Mouse (Mus musculus) heart, postnatal 0 days (tissue): Measurements from ENCODE around the gene 3100002H09Rik. TPM values are rescaled to one million over a fixed set of nuclear protein-coding genes. Genes with fewer than 3 reads are reported as not detected.

Source experiments
- ATAC-seq: fragments of 200-750 bp; cut with Nextera tagmentation; 2 replicates; pipeline ENCODE4 v1.8.0; 2017; ENCODE audit warnings: low read depth, moderate number of reproducible peaks, moderate library complexity; ENCODE audit not compliant: insufficient read depth
- DNase-seq: peaks from one replicate; pipeline ENCODE4 v3.0.0-alpha.2; 2016; ENCODE audit warnings: low spot score
- H3K27ac ChIP-seq: fragments of 300-500 bp; sonication (generic); 2 replicates; pipeline ENCODE4 v1.5.1; 2014; ENCODE audit warnings: low read depth, mild to moderate bottlenecking
- H3K27me3 ChIP-seq: fragments of 300-500 bp; sonication (generic); 2 replicates; pipeline ENCODE4 v1.6.1; 2014; ENCODE audit warnings: low read length, mixed read lengths; ENCODE audit not compliant: control insufficient read depth, insufficient read depth
- H3K36me3 ChIP-seq: fragments of 300-500 bp; sonication (generic); replicated peaks from 2 replicates; pipeline ENCODE4 v1.6.1; 2014; ENCODE audit warnings: low read length, mixed read lengths; ENCODE audit not compliant: control insufficient read depth, insufficient read depth
- H3K4me1 ChIP-seq: fragments of 300-500 bp; sonication (generic); 2 replicates; pipeline ENCODE4 v1.6.1; 2014; ENCODE audit warnings: antibody characterized with exemption; ENCODE audit not compliant: control insufficient read depth, insufficient read depth
- H3K4me2 ChIP-seq: fragments of 300-500 bp; sonication (generic); 2 replicates; pipeline ENCODE4 v1.6.1; 2014; ENCODE audit warnings: low read depth, mild to moderate bottlenecking, low read length, moderate library complexity
- H3K4me3 ChIP-seq: fragments of 300-500 bp; sonication (generic); 2 replicates; pipeline ENCODE4 v1.5.1; 2014; ENCODE audit warnings: low read depth, low read length
- H3K9ac ChIP-seq: fragments of 300-500 bp; sonication (generic); replicated peaks from 2 replicates; pipeline ENCODE4 v1.6.1; 2014; ENCODE audit warnings: low read depth, low read length, mixed read lengths
- H3K9me3 ChIP-seq: fragments of 300-500 bp; sonication (generic); replicated peaks from 2 replicates; pipeline ENCODE4 v1.6.1; 2016; ENCODE audit warnings: low read length; ENCODE audit not compliant: control insufficient read depth
- CTCF ChIP-seq: IDR thresholded peaks from 2 replicates; pipeline ENCODE4 v1.5.1; 2016; ENCODE audit warnings: antibody characterized with exemption, control low read depth, low read depth
- EP300 ChIP-seq: IDR thresholded peaks from 2 replicates; pipeline ENCODE4 v1.6.1; 2016; ENCODE audit warnings: antibody characterized with exemption, low read depth
- WGBS: fragments of 180-500 bp; shearing (Covaris S2); extraction: QIAGEN DNeasy Blood & Tissue Kit; methylation state at CpG from one replicate; pipeline ENCODE4 v1.1.7; 2014; 5-methylcytosine and 5-hydroxymethylcytosine counted together
- polyA plus RNA-seq: library from polyadenylated mRNA; unstranded; fragments of >200 nt; fragmentation: Nextera tagmentation; extraction: Ambion mirVana; gene quantifications from 2 replicates; pipeline ENCODE4 v1.2.1, GENCODE M21; 2015
- total RNA-seq: library from RNA; depleted of rRNA; stranded (reverse); fragments of >200 nt; gene quantifications from 2 replicates; pipeline ENCODE4 v1.2.3, GENCODE M21; 2014; ENCODE audit warnings: low replicate concordance

Gene 3100002H09Rik
- total and polyA plus RNA-seq, 2 experiments from 2014 or later: not detected

DNA sequence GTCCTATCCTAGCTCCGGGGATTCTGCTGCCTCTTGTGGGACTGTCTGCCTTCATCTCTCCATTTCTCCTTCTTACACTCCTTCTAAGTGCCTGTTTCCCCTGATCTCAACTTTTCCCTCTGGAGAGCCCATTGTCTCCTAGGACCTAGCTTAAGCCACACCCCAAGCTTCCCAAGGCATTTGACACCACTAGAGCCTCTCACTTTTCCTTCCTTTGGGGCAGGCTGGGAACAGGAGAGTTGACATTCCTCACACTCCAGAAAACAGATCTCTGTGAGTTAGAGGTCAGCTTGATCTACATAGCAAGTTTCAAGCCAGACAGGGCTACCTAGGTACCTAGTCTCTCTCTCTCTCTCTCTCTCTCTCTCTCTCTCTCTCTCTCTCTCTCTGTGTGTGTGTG lies 3.6 kb upstream of the 3100002H09Rik start:
- Histone ChIP-seq H3K4me2 (no peak overlapping the region), H3K9ac (no peak overlapping the region), H3K36me3 (no peaks in the 10 kb centered on the region), H3K27ac (no peak overlapping the region), H3K27me3 (0 out of 2 replicates have a peak, but pooled peaks cover 10% of the 10 kb centered on the region), H3K4me1 (no peaks in the 10 kb centered on the region), H3K9me3 (no peaks in the 10 kb centered on the region), H3K4me3 (no peak overlapping the region)
- no peak for ATAC-seq
- no peak for DNase-seq
- TF ChIP-seq CTCF: no peak
- TF ChIP-seq EP300: no peak
- 10% methylated on average over 1 of the region's 1 CpGs for WGBS

DNA sequence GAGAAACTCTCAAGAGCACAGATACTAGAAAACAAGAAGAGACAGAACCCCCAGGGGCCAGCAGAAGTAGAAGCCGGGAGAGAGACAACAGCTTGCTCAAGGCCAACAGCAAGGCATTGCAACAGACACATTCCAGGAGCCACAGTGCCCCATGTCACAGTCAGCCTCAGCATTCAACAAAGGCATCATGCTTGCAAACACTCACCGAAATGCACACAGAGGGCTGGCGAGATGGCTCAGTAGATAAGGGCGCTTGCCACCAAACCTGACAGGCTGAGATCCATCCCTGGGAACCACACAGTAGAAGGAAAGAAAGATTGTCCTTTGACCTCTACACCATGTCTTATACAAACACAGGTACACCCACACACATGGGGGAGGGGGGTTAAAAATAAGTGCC lies 1.2 kb upstream of the 3100002H09Rik start:
- DNase-seq: no peak
- no peaks in the 10 kb centered on the region for H3K36me3 ChIP-seq
- peaks cover 4% of the 10 kb centered on the region; the same call in 1 of the 2 replicates for H3K27me3 ChIP-seq
- H3K4me1 ChIP-seq: no peaks in the 10 kb centered on the region
- no peaks in the 10 kb centered on the region for H3K9me3 ChIP-seq
- no peak overlapping the region for H3K4me3 ChIP-seq
- no peak overlapping the region for H3K4me2 ChIP-seq
- no peak overlapping the region for H3K27ac ChIP-seq
- WGBS: 67% methylated on average over 4 of the region's 4 CpGs
- TF ChIP-seq CTCF (no peak), EP300 (no peak)
- no peak for ATAC-seq
- no peak overlapping the region for H3K9ac ChIP-seq

DNA sequence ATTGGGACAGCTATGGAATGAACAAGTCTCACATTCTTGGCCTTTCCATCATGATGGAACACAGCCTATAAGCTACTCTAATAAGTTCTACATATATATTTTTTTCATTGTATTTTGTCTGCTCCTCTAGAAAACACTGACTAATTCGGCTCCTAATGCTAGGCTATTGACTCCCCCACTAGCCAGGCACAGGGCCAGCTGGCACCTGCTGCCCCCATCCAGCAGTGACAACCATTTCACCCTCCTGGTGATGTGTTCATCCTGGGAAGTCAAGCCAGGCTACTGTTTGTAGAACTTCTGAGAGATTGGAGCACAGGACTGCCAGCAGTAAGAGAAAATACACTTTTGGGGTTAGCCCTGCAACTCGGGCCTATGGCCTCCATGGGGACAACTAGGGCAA lies 537 bp downstream of the 3100002H09Rik start:
- Histone ChIP-seq H3K36me3 (no peaks in the 10 kb centered on the region), H3K9me3 (no peaks in the 10 kb centered on the region), H3K4me2 (no peak overlapping the region), H3K9ac (no peak overlapping the region), H3K4me1 (no peaks in the 10 kb centered on the region), H3K27ac (no peak overlapping the region), H3K27me3 (peaks cover 13% of the 10 kb centered on the region), H3K4me3 (no peak overlapping the region)
- TF ChIP-seq EP300 (no peak), CTCF (no peak)
- ATAC-seq (no peak), DNase-seq (no peak)
- 45% methylated on average over 2 of the region's 2 CpGs for WGBS

DNA sequence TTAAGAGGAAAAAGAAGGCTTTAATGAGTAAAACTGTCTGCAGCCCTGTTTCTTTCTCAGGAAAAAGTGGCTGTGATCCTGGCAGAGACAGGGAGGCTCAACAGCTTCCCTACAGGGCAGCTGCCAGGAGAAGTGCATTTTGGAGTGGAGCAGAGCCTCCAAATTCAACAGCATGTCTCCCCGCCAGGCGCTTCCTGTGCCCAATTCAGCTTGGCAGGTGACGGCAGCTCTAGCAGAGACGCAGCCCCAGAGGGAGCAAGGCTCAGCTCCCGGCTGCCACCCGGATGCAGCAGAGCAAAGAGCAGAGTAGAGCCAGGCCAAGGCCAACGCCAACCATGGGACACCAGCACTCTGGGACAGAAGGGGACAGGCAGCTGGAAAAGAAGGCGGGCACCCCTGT lies 3.4 kb downstream of the 3100002H09Rik start:
- no peaks in the 10 kb centered on the region for H3K4me1 ChIP-seq
- no peak overlapping the region for H3K4me2 ChIP-seq
- H3K27me3 ChIP-seq: peaks cover 22% of the 10 kb centered on the region
- no peak overlapping the region for H3K9ac ChIP-seq
- H3K36me3 ChIP-seq: no peaks in the 10 kb centered on the region
- H3K27ac ChIP-seq: no peak overlapping the region
- H3K9me3 ChIP-seq: no peaks in the 10 kb centered on the region
- TF ChIP-seq EP300 (no peak), CTCF (no peak)
- DNase-seq (no peak), ATAC-seq (no peak)
- no peak overlapping the region for H3K4me3 ChIP-seq
- WGBS: 34% methylated on average over 8 of the region's 8 CpGs

DNA sequence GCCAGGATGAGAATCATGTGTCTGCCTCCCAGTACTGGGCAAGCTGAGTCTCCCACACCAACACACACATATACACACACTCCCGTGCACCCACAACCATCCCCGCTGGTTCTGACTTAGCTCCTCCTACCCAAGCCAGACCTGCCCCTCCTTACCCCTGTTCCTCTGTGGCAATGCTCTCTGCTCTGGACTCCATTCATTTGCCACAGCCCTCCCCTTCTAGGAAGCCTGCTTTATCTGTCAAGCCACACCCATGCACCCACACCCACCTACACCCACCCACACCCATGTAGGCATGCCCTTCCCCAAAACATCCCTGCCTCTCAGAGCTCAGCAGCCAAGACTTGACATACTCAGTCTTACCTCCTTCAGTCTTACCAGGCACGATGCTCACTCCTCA lies 4.4 kb downstream of the 3100002H09Rik start:
- Histone ChIP-seq H3K4me3 (no peak overlapping the region), H3K9me3 (no peaks in the 10 kb centered on the region), H3K36me3 (no peaks in the 10 kb centered on the region), H3K27me3 (peaks cover 22% of the 10 kb centered on the region), H3K27ac (no peak overlapping the region), H3K4me1 (no peaks in the 10 kb centered on the region), H3K4me2 (no peak overlapping the region), H3K9ac (no peak overlapping the region)
- no peak for DNase-seq
- TF ChIP-seq EP300: no peak
- TF ChIP-seq CTCF: no peak
- 75% methylated on average over 3 of the region's 3 CpGs for WGBS
- ATAC-seq: no peak

DNA sequence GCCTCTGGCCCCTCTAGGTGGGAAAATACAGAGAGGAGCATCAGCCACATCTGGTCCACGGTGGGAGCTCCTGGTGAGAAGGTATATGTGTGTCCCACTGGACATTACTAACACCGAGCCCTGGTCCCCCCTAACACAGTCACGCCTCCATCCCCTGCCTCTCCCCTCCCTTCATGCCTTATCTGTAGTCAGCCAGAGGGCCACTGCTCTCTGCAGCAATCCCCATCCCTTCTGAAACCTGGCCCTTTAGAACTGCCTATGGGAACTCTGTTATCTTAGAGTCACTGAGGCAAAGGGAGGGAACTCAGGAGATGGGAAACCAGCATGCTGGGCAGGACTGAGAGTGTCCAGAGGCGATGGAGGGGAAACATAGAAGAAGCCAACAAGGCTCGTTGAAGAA lies 5.3 kb downstream of the 3100002H09Rik start:
- H3K4me2 ChIP-seq: no peak overlapping the region
- ATAC-seq (no peak), DNase-seq (no peak)
- no peaks in the 10 kb centered on the region for H3K4me1 ChIP-seq
- no peaks in the 10 kb centered on the region for H3K9me3 ChIP-seq
- H3K27ac ChIP-seq: no peak overlapping the region
- 32% methylated on average over 5 of the region's 5 CpGs for WGBS
- H3K36me3 ChIP-seq: no peaks in the 10 kb centered on the region
- H3K4me3 ChIP-seq: no peak overlapping the region
- H3K27me3 ChIP-seq: peaks cover 22% of the 10 kb centered on the region
- no peak overlapping the region for H3K9ac ChIP-seq
- TF ChIP-seq EP300: no peak
